19 mouse cellular contexts compared by ENCODE assay signal in the genomic region with DNA sequence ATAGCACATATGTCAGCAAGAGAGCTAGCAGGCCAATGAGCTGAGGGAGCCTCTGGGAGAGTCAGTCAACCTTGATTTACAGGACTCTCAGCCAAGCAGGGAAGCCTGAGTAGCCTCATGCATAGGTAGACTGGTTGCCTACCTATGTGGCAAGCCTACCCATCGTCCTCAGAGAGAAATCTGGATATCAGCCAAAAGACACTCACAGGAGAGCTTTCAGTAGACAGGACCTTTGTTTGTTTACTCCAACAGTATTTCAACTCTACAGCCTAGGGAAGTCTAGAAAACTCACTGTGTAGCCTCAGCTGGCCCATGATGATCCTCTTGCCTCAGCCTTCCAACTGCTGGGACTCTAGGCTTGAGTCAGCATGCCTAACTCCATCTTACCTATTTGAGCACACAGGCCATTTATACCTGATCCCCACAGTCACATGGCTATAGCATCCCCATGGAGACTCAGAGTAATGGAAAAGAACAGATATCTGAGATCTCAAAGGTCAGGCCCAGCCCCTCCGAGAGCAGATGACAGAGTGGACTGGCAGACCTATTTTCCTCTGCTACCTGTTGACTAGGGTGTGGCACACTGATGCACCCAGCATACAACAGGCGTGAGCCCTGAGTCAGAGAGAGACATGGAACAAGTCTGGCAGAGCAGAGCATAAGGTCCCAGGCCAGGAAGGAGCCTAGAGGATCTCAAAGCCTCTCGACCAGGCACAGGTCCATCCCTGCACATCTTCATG. TPM values are rescaled to one million over a fixed set of nuclear protein-coding genes. Genes with fewer than 3 reads are reported as not detected.
DNase-seq lines count a peak whose midpoint lies in the region; ATAC-seq and TF ChIP-seq lines count a peak whose summit lies in the region.
"Had no signal": no experiment of that assay in that cellular context is flagged by ENCODE, and none has a peak within 500 bp of the region (broad histone marks: within the 10 kb centered on the region; RNA-seq: fewer than 3 reads in every experiment).

No protein-coding gene starts in this region.

- no peak overlapping the region for H3K4me2 ChIP-seq in liver, embryonic 13.5 days
- no peak overlapping the region for H3K4me2 ChIP-seq in liver, embryonic 11.5 days
- H3K4me2 ChIP-seq in intestine, postnatal 0 days (replicated peaks; ENCODE audit: low read depth): no peak overlapping the region
- H3K4me2 ChIP-seq: forebrain, embryonic 13.5 days; heart, embryonic 13.5 days had no signal

- no peaks in the 10 kb centered on the region for H3K9me3 ChIP-seq in liver, embryonic 13.5 days (replicated peaks)
- no peaks in the 10 kb centered on the region for H3K9me3 ChIP-seq in liver, embryonic 11.5 days (ENCODE audit: control insufficient read depth, low read length)
- no peaks in the 10 kb centered on the region for H3K9me3 ChIP-seq in E14TG2a.4 (ENCODE audit: low read length)
- H3K9me3 ChIP-seq in intestine, postnatal 0 days (ENCODE audit: control insufficient read depth): no peaks in the 10 kb centered on the region
- H3K9me3 ChIP-seq: embryonic facial prominence, embryonic 10.5 days; forebrain, embryonic 13.5 days; heart, embryonic 13.5 days had no signal

- ATAC-seq in liver, embryonic 13.5 days (ENCODE audit: low read depth): 0 out of 2 replicates have a peak, but pooled peaks have one; percentile 10
- ATAC-seq in liver, embryonic 11.5 days (replicated peaks; ENCODE audit: low FRiP score): no peak
- peak; percentile 85 for ATAC-seq in intestine, postnatal 0 days
- no peak for ATAC-seq in frontal cortex, adult (ENCODE audit: low TSS enrichment)
- ATAC-seq: activated CD4-positive, CD25-positive, alpha-beta regulatory T cell, adult 4 months; forebrain, embryonic 13.5 days; forebrain, postnatal 0 days; Patski had no signal

- no peaks in the 10 kb centered on the region for H3K4me1 ChIP-seq in liver, embryonic 13.5 days (replicated peaks)
- H3K4me1 ChIP-seq in liver, embryonic 11.5 days (replicated peaks; ENCODE audit: control insufficient read depth, insufficient read depth, low read length): no peaks in the 10 kb centered on the region
- peaks cover 15% of the 10 kb centered on the region; the same call in 1 of the 2 replicates for H3K4me1 ChIP-seq in E14TG2a.4 (replicated peaks; ENCODE audit: low read depth, low read length)
- H3K4me1 ChIP-seq in intestine, postnatal 0 days (replicated peaks; ENCODE audit: control insufficient read depth, insufficient read depth, low read length): no peaks in the 10 kb centered on the region
- H3K4me1 ChIP-seq in small intestine, adult 2 months (ENCODE audit: control insufficient read depth, insufficient read depth, insufficient read length, low read length): peaks cover 23% of the 10 kb centered on the region
- H3K4me1 ChIP-seq: embryonic facial prominence, embryonic 10.5 days; forebrain, embryonic 13.5 days had no signal

- WGBS in liver, embryonic 13.5 days (ENCODE audit: insufficient replicate concordance): 63% methylated on average over 4 of the region's 4 CpGs
- WGBS in liver, embryonic 11.5 days: 86% methylated on average over 4 of the region's 4 CpGs
- WGBS in intestine, postnatal 0 days: 49% methylated on average over 4 of the region's 4 CpGs
- 44% methylated on average over 4 of the region's 4 CpGs for WGBS in small intestine, adult 2 months

- no peak for TF ChIP-seq POLR2A in small intestine, adult 2 months (IDR thresholded peaks at IDR 0.05; ENCODE audit: low read depth, low read length)

- H3K27me3 ChIP-seq in liver, embryonic 13.5 days: no peaks in the 10 kb centered on the region
- no peaks in the 10 kb centered on the region for H3K27me3 ChIP-seq in liver, embryonic 11.5 days (replicated peaks; ENCODE audit: control insufficient read depth, insufficient read depth, low read length)
- no peaks in the 10 kb centered on the region for H3K27me3 ChIP-seq in E14TG2a.4 (ENCODE audit: insufficient read depth, low read length)
- no peaks in the 10 kb centered on the region for H3K27me3 ChIP-seq in intestine, postnatal 0 days (replicated peaks; ENCODE audit: control insufficient read depth, insufficient read depth, low read length)
- H3K27me3 ChIP-seq in small intestine, adult 2 months (ENCODE audit: control insufficient read depth, insufficient read depth, low read length): no peaks in the 10 kb centered on the region
- H3K27me3 ChIP-seq: forebrain, embryonic 13.5 days; heart, embryonic 13.5 days; Patski had no signal

- no peak for TF ChIP-seq CTCF in E14TG2a.4 (conservative IDR thresholded peaks at IDR 0.05; ENCODE audit: low read length)
- no peak for TF ChIP-seq CTCF in intestine, postnatal 0 days (IDR thresholded peaks at IDR 0.05; ENCODE audit: low read depth)
- TF ChIP-seq CTCF in small intestine, adult 2 months (IDR thresholded peaks at IDR 0.05; ENCODE audit: extremely low read depth, insufficient read length, insufficient replicate concordance, low read depth, low read length): no peak

- no peak overlapping the region for H3K27ac ChIP-seq in liver, embryonic 13.5 days
- H3K27ac ChIP-seq in liver, embryonic 11.5 days (ENCODE audit: low read depth, low read length): no peak overlapping the region
- 0 out of 2 replicates have a peak overlapping the region, but pooled peaks have one; percentile 11 for H3K27ac ChIP-seq in intestine, postnatal 0 days (ENCODE audit: low read depth, low read length)
- H3K27ac ChIP-seq in small intestine, adult 2 months (ENCODE audit: insufficient read depth, low read depth, low read length): peak overlapping the region; percentile 51
- H3K27ac ChIP-seq: embryonic facial prominence, embryonic 10.5 days; forebrain, embryonic 13.5 days; heart, embryonic 13.5 days had no signal

- no peak overlapping the region for H3K4me3 ChIP-seq in liver, embryonic 13.5 days (replicated peaks)
- no peak overlapping the region for H3K4me3 ChIP-seq in liver, embryonic 11.5 days (ENCODE audit: low read depth, low read length)
- H3K4me3 ChIP-seq in E14TG2a.4 (replicated peaks; ENCODE audit: low read length): 0 out of 2 replicates have a peak overlapping the region, but pooled peaks have one; percentile 10
- H3K4me3 ChIP-seq in intestine, postnatal 0 days (ENCODE audit: low read depth, low read length): no peak overlapping the region
- H3K4me3 ChIP-seq in small intestine, adult 2 months (ENCODE audit: low read depth, low read length): no peak overlapping the region
- H3K4me3 ChIP-seq: embryonic facial prominence, embryonic 10.5 days; forebrain, embryonic 13.5 days; heart, embryonic 13.5 days had no signal

- no peak for DNase-seq in liver, embryonic 13.5 days
- DNase-seq in liver, embryonic 11.5 days (ENCODE audit: low spot score): no peak
- DNase-seq in frontal cortex, adult 2 months (ENCODE audit: extremely low spot score in 1 of 2, low spot score in 1 of 2): no peak
- DNase-seq: adrenal gland, postnatal 25 days; cerebellum, adult 2 months; cerebellum, postnatal 10 days; forebrain, postnatal 0 days; gastrocnemius, postnatal 36 days; heart, adult 11 months; heart, postnatal 36 days had no signal

- peaks cover 54% of the 10 kb centered on the region for H3K36me3 ChIP-seq in liver, embryonic 13.5 days
- peaks cover 32% of the 10 kb centered on the region for H3K36me3 ChIP-seq in liver, embryonic 11.5 days (ENCODE audit: control insufficient read depth, insufficient read depth, low read length)
- H3K36me3 ChIP-seq in E14TG2a.4 (ENCODE audit: insufficient read depth, low read length): peaks cover 68% of the 10 kb centered on the region
- H3K36me3 ChIP-seq in intestine, postnatal 0 days (ENCODE audit: control insufficient read depth, insufficient read depth): peaks cover 75% of the 10 kb centered on the region
- peaks cover 55% of the 10 kb centered on the region for H3K36me3 ChIP-seq in small intestine, adult 2 months (ENCODE audit: control insufficient read depth, insufficient read depth, low read length)

- no peak overlapping the region for H3K9ac ChIP-seq in liver, embryonic 13.5 days
- no peak overlapping the region for H3K9ac ChIP-seq in liver, embryonic 11.5 days (ENCODE audit: low read depth, low read length)
- H3K9ac ChIP-seq in intestine, postnatal 0 days (ENCODE audit: low read depth, low read length): no peak overlapping the region
- H3K9ac ChIP-seq: forebrain, embryonic 13.5 days; forebrain, postnatal 0 days; heart, embryonic 13.5 days had no signal

RNA-seq across cellular contexts. Expression of gene Ppp6r3, which starts 37.2 kb away (rescaled TPM):
- 22.3 and 28.0 TPM in 2 replicates for polyA plus RNA-seq in liver, embryonic 13.5 days (2015; fragmentation: Nextera tagmentation; extraction: Ambion mirVana)
- 53.9 and 58.9 TPM in 2 replicates for polyA plus RNA-seq in liver, embryonic 11.5 days (2014; fragmentation: Nextera tagmentation; extraction: Ambion mirVana)
- polyA plus RNA-seq in intestine, postnatal 0 days (2015; fragmentation: Nextera tagmentation; extraction: Ambion mirVana): 25.7 and 28.5 TPM in 2 replicates
- 25.5 and 67.9 TPM in 2 replicates for polyA plus RNA-seq in small intestine, adult 2 months (2012; rRNA removed)
- 85.6 and 88.1 TPM in 2 replicates for polyA plus RNA-seq in frontal cortex, adult 2 months (2012; rRNA removed)

Comparison
In these comparisons a context has a peak if more than half of its experiments do, and no peak if none do; other contexts are left out.
1. ATAC-seq: peak in liver, embryonic 13.5 days (single experiment) and intestine, postnatal 0 days (single experiment); none in liver, embryonic 11.5 days (single experiment) and frontal cortex, adult (single experiment).
2. H3K27ac ChIP-seq: peak in intestine, postnatal 0 days (single experiment) and small intestine, adult 2 months (single experiment); none in liver, embryonic 13.5 days (single experiment) and liver, embryonic 11.5 days (single experiment).